Mouse (Mus musculus): Measurements from ENCODE around the gene Rbm46.

DNA sequence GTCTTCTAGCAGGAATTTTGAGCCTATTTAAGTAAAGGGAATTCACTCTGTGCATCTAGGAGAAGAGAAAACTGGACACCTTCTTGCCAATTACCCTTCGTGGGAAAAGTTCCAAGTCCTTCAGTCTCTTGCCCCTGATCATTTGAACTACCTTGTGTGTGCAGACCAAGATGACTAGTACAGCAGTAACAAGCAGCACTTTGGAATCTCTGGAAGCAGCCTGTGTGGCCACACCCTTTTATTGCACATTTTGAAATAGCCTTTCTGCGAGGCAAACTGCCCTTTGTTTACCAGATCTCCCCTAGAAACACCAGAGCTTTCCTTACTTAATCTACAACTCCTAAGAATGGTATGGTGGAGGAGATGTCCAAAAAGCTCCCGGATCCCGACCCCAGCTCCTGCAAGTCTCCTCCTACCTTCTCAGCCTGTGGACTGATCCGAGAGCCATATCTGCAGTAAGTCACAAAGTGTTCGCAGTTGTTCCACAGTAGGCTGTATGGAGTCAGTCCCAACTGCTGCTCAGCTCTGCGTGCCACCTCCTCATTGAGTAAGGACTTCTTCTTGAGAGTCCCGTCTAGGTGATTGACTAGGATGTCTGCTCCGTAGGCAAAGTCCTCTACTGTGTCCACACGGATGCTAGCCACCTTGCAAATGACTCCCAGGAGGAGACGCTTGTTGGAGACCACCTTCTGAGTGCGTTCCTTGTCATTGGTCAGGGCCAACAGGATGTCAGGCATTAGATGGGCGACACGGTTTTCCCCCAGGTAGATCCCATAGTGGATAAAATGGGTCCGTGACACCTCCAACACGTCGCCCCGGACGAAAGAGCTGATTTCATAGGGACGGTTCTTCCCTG is 26.7 kb upstream of the Rbm46 start:
- TF ChIP-seq CTCF (IDR thresholded peaks at IDR 0.05; ENCODE audit: borderline replicate concordance, control insufficient read depth, extremely low read depth, insufficient read depth, low read length, poor library complexity) (no peak), POLR2A (IDR thresholded peaks at IDR 0.05; ENCODE audit: control insufficient read depth, extremely low read depth, insufficient read depth, low read length, poor library complexity) (no peak)
